Mouse (Mus musculus): ENCODE data around the gene Srpk1.

Gene Srpk1

GRCm38 (mm10) chr17:28613096-28613495 is 9.4 kb downstream of the Srpk1 start:
- no peak for DNase-seq (ENCODE audit: low spot score)

- DNase-seq (ENCODE audit: low spot score), result no peak
Measured at GRCm38 (mm10) chr17:28612603-28613002, 9.9 kb downstream of the Srpk1 start.

GRCm38 (mm10) chr17:28609543-28609942 is 13.0 kb downstream of the Srpk1 start:
- DNase-seq (ENCODE audit: low spot score), result no peak

GRCm38 (mm10) chr17:28601557-28602250 is 20.8 kb downstream of the Srpk1 start:
- no peak for DNase-seq (ENCODE audit: low spot score)

GRCm38 (mm10) chr17:28600780-28601179 is 21.7 kb downstream of the Srpk1 start:
- no peak for DNase-seq (ENCODE audit: low spot score)

GRCm38 (mm10) chr17:28593965-28594364 is 28.5 kb downstream of the Srpk1 start:
- no peak for DNase-seq (ENCODE audit: low spot score)

- peak; percentile 38 for DNase-seq (ENCODE audit: low spot score)
Measured at GRCm38 (mm10) chr17:28592998-28593397, 29.5 kb downstream of the Srpk1 start.

GRCm38 (mm10) chr17:28591476-28591875 is 31.0 kb downstream of the Srpk1 start:
- no peak for DNase-seq (ENCODE audit: low spot score)

GRCm38 (mm10) chr17:28590596-28590995 is 31.9 kb downstream of the Srpk1 start:
- no peak for DNase-seq (ENCODE audit: low spot score)

- no peak for DNase-seq (ENCODE audit: low spot score)
Measured at GRCm38 (mm10) chr17:28588591-28588990, 33.9 kb downstream of the Srpk1 start.

- no peak for DNase-seq (ENCODE audit: low spot score)
Measured at GRCm38 (mm10) chr17:28586509-28586908, 36.0 kb downstream of the Srpk1 start.

GRCm38 (mm10) chr17:28581056-28581455 is 41.5 kb downstream of the Srpk1 start:
- DNase-seq (ENCODE audit: low spot score), result no peak

- no peak for DNase-seq (ENCODE audit: low spot score)
Measured at GRCm38 (mm10) chr17:28580396-28580795, 42.1 kb downstream of the Srpk1 start.

- DNase-seq (ENCODE audit: low spot score), result no peak
Measured at GRCm38 (mm10) chr17:28575244-28576125, 47.0 kb downstream of the Srpk1 start, which contains the start of gene Lhfpl5. Gene Lhfpl5 (plus strand): TSS chr17:28575641.

GRCm38 (mm10) chr17:28572941-28573340 is 49.6 kb downstream of the Srpk1 start:
- no peak for DNase-seq (ENCODE audit: low spot score)

- DNase-seq (ENCODE audit: low spot score), result no peak
Measured at GRCm38 (mm10) chr17:28572521-28572920, 50.0 kb downstream of the Srpk1 start.

- DNase-seq (ENCODE audit: low spot score), result no peak
Measured at GRCm38 (mm10) chr17:28571868-28572267, 50.6 kb downstream of the Srpk1 start.

GRCm38 (mm10) chr17:28567541-28567940 is 55.0 kb downstream of the Srpk1 start:
- DNase-seq (ENCODE audit: low spot score), result no peak

GRCm38 (mm10) chr17:28565181-28565580 is 57.3 kb downstream of the Srpk1 start:
- no peak for DNase-seq (ENCODE audit: low spot score)

GRCm38 (mm10) chr17:28561613-28562012 is 60.9 kb downstream of the Srpk1 start:
- DNase-seq (ENCODE audit: low spot score), result no peak

- DNase-seq (ENCODE audit: low spot score), result no peak
Measured at GRCm38 (mm10) chr17:28560598-28560997, 61.9 kb downstream of the Srpk1 start, which contains the start of gene Clps. Gene Clps (minus strand): TSS chr17:28560766.

- DNase-seq (ENCODE audit: low spot score), result no peak
Measured at GRCm38 (mm10) chr17:28557772-28558171, 64.7 kb downstream of the Srpk1 start.

Data from layer of hippocampus, adult 9-10 months (tissue).